12 mouse cellular contexts compared by ENCODE assay signal in the genomic region with DNA sequence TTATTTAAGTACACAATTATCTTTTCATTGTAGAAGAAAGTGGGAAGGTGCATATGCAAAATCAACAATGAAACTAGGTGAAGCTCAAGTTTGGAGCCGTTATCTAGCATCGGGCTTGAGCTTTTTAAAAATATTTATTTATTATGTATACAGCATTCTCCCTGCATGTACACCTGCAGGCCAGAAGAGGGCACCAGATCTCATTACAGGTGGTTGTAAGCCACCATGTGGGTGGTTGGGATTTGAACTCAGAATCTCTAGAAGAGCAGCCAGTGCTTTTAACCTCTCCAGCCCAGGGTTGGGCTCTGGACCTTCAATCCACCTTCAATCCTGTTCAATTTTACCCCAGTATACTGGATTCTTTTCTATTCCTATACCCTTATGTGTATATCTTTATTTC. TPM values are rescaled to one million over a fixed set of nuclear protein-coding genes. Genes with fewer than 3 reads are reported as not detected.
DNase-seq lines count a peak whose midpoint lies in the region; ATAC-seq and TF ChIP-seq lines count a peak whose summit lies in the region.
"Had no signal": no experiment of that assay in that cellular context is flagged by ENCODE, and none has a peak within 500 bp of the region (broad histone marks: within the 10 kb centered on the region; RNA-seq: fewer than 3 reads in every experiment).

No protein-coding gene starts in this region.

- DNase-seq in adrenal gland, postnatal 14 days, result peak; percentile 24
- DNase-seq in adrenal gland, postnatal 10 days, result no peak
- no peak for DNase-seq in left cerebral cortex, adult 2 months (ENCODE audit: extremely low spot score in 1 of 2, low spot score in 2 of 2)
- no peak for DNase-seq in left cerebral cortex, postnatal 14 days (ENCODE audit: low spot score in 2 of 2)
- peak; percentile 51 for DNase-seq in ES-CJ7 (ENCODE audit: low read depth, low spot score)
- no peak for DNase-seq in liver, postnatal 0 days
- no peak for DNase-seq in ovary, postnatal 36 days (ENCODE audit: low spot score)
- no peak for DNase-seq in layer of hippocampus, adult 9-10 months (ENCODE audit: low spot score)
- DNase-seq: kidney, postnatal 14 days had no signal

- WGBS in liver, postnatal 0 days (ENCODE audit: insufficient replicate concordance), result 64% methylated on average over 2 of the region's 2 CpGs

- no peak for ATAC-seq in liver, postnatal 0 days

- no peak overlapping the region for H3K27ac ChIP-seq in left cerebral cortex, adult 2 months
- no peak overlapping the region for H3K27ac ChIP-seq in liver, postnatal 0 days (ENCODE audit: low read depth)
- H3K27ac ChIP-seq: heart, embryonic 15.5 days; neural tube, embryonic 15.5 days had no signal

- no peak overlapping the region for H3K9ac ChIP-seq in liver, postnatal 0 days (replicated peaks)
- H3K9ac ChIP-seq: heart, embryonic 15.5 days; neural tube, embryonic 15.5 days had no signal

- TF ChIP-seq CTCF in left cerebral cortex, adult 2 months (IDR thresholded peaks at IDR 0.05), result peak; percentile 53
- peak; percentile 71 for TF ChIP-seq CTCF in liver, postnatal 0 days (IDR thresholded peaks at IDR 0.05; ENCODE audit: low read depth)

- H3K27me3 ChIP-seq in liver, postnatal 0 days (ENCODE audit: insufficient read depth, low read length), result no peaks in the 10 kb centered on the region
- H3K27me3 ChIP-seq: heart, embryonic 15.5 days; neural tube, embryonic 15.5 days had no signal

- no peaks in the 10 kb centered on the region for H3K36me3 ChIP-seq in liver, postnatal 0 days (replicated peaks; ENCODE audit: insufficient read depth, low read length)
- H3K36me3 ChIP-seq: heart, embryonic 15.5 days; neural tube, embryonic 15.5 days had no signal

- H3K9me3 ChIP-seq in liver, postnatal 0 days (ENCODE audit: low read length), result no peaks in the 10 kb centered on the region
- H3K9me3 ChIP-seq: heart, embryonic 15.5 days; neural tube, embryonic 15.5 days had no signal

- H3K4me1 ChIP-seq in liver, postnatal 0 days (ENCODE audit: insufficient read depth), result 0 out of 2 replicates have a peak, but pooled peaks cover 4% of the 10 kb centered on the region
- H3K4me1 ChIP-seq: neural tube, embryonic 15.5 days had no signal

- H3K4me3 ChIP-seq in left cerebral cortex, adult 2 months, result no peak overlapping the region
- H3K4me3 ChIP-seq in liver, postnatal 0 days (ENCODE audit: low read depth, low read length), result no peak overlapping the region
- H3K4me3 ChIP-seq: heart, embryonic 15.5 days; neural tube, embryonic 15.5 days had no signal

- no peak for TF ChIP-seq EP300 in liver, postnatal 0 days (IDR thresholded peaks at IDR 0.05; ENCODE audit: low read depth)

- H3K4me2 ChIP-seq in liver, postnatal 0 days (ENCODE audit: low read depth, low read length), result no peak overlapping the region
- H3K4me2 ChIP-seq: heart, embryonic 15.5 days; neural tube, embryonic 15.5 days had no signal

- intact Hi-C loops in left cerebral cortex, adult 2 months (cut with DNase I), result no loop called here
- intact Hi-C loops in left cerebral cortex, postnatal 14 days (cut with DNase I), result no loop called here

RNA-seq across cellular contexts. Expression of a gene that starts 5.5 kb away (rescaled TPM):
- total RNA-seq in adrenal gland, postnatal 14 days (2021), result not detected in 2 replicates
- under 1 TPM in 1 of 2 experiments, not detected in 1; 0.36 TPM for total RNA-seq in adrenal gland, postnatal 10 days (2021)
- not detected for total RNA-seq in left cerebral cortex, adult 2 months (2021)
- not detected for total RNA-seq in left cerebral cortex, postnatal 14 days (2021)
- polyA plus RNA-seq in liver, postnatal 0 days (2015; fragmentation: Nextera tagmentation; extraction: Ambion mirVana), result 1.5 and 2.3 TPM in 2 replicates
- total RNA-seq: megakaryocyte-erythroid progenitor cell, adult 5-6 weeks had no signal
- polyA plus RNA-seq: heart, embryonic 15.5 days had no signal

RNA-seq across cellular contexts. Expression of a gene that starts 17.7 kb away (rescaled TPM):
- total RNA-seq in adrenal gland, postnatal 14 days (2021), result 29.7 and 31.5 TPM in 2 replicates
- total RNA-seq in adrenal gland, postnatal 10 days (2021), result 10 to 100 TPM; 25.8 to 32.7 TPM
- total RNA-seq in left cerebral cortex, adult 2 months (2021), result 10 to 100 TPM; 64.8 to 75.4 TPM
- 10 to 100 TPM; 61.8 to 63.2 TPM for total RNA-seq in left cerebral cortex, postnatal 14 days (2021)
- polyA plus RNA-seq in liver, postnatal 0 days (2015; fragmentation: Nextera tagmentation; extraction: Ambion mirVana), result 8.9 and 9.6 TPM in 2 replicates

RNA-seq across cellular contexts. Expression of a gene that starts 50.0 kb away (rescaled TPM):
- 3.6 and 5.2 TPM in 2 replicates for total RNA-seq in adrenal gland, postnatal 14 days (2021)
- total RNA-seq in adrenal gland, postnatal 10 days (2021), result 1 to 10 TPM; 3.9 to 4.7 TPM
- 1 to 10 TPM; 2.6 to 2.7 TPM for total RNA-seq in left cerebral cortex, adult 2 months (2021)
- 1 to 10 TPM; 2.9 to 3.1 TPM for total RNA-seq in left cerebral cortex, postnatal 14 days (2021)
- 0.11 and 0.12 TPM in 2 replicates for polyA plus RNA-seq in liver, postnatal 0 days (2015; fragmentation: Nextera tagmentation; extraction: Ambion mirVana)

Comparison
In these comparisons a context has a peak if more than half of its experiments do, and no peak if none do; other contexts are left out.
1. DNase-seq: peak in adrenal gland, postnatal 14 days (single experiment) and ES-CJ7 (single experiment); none in adrenal gland, postnatal 10 days (single experiment), left cerebral cortex, adult 2 months (0 of 2), left cerebral cortex, postnatal 14 days (0 of 2), liver, postnatal 0 days (single experiment), ovary, postnatal 36 days (single experiment) and layer of hippocampus, adult 9-10 months (single experiment).